Mouse (Mus musculus) heart, adult 2 months (tissue): ENCODE measurements around the gene Zfp777.

ENCODE experiments used
- CTCF ChIP-seq: fragments of 200-600 bp; IDR thresholded peaks from 2 replicates; pipeline ENCODE4 v1.8.1; 2022; ENCODE audit warnings: antibody characterized with exemption, mild to moderate bottlenecking, moderate library complexity
- EP300 ChIP-seq: fragments of 200-500 bp; IDR thresholded peaks from 2 replicates; pipeline ENCODE4 v1.6.1; 2011; ENCODE audit warnings: low read depth, low read length, control low read depth; ENCODE audit not compliant: insufficient read depth

DNA sequence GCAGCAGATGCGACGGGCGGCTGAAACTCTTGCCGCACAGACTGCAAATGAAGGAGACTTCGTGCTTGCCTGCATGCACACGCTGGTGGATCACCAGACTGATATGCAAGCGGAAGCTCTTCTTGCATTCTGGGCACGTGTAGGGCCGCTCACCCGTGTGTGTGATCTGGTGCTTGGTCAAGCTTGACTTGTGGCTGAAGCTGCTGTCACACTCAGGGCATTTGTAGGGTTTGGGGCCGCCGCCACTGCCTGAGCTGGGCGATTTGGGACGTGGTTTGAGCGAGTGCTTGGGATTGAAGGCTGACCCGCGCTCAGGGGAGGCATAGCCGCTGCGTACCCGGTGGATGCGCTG lies 23.7 kb downstream of the Zfp777 start:
- no peak for TF ChIP-seq CTCF
- no peak for TF ChIP-seq EP300
